Mouse (Mus musculus): ENCODE measurements around the gene Ess2.

- no peak for TF ChIP-seq CTCF (IDR thresholded peaks at IDR 0.05; ENCODE audit: control insufficient read depth, insufficient read depth, low read length)
- TF ChIP-seq POLR2A (IDR thresholded peaks at IDR 0.05; ENCODE audit: borderline replicate concordance, control insufficient read depth, low read depth, low read length), result no peak; the same call in 1 of the 2 replicates
Measured at GRCm38 (mm10) chr16:17927351-17928082, 16.4 kb upstream of the Ess2 start.
